Mouse (Mus musculus): ENCODE measurements around the gene Washc3. TPM values are rescaled to one million over a fixed set of nuclear protein-coding genes. Genes with fewer than 3 reads are reported as not detected.
A peak's percentile ranks its signal among the peaks of the same experiment; 100 is the strongest.

Gene Washc3
- total RNA-seq (2021), result 10 to 100 TPM; 21.0 to 24.3 TPM
- long read RNA-seq, transcript Washc3-201 (7 exons, 1,052 nt), result major isoform, 11 of 17 reads
- long read RNA-seq, transcript Washc3-203 (7 exons, 838 nt), result minor isoform, 5 of 17 reads
- long read RNA-seq, partial matches to known transcripts, result 0 of 17 reads
- long read RNA-seq, other reads (novel, unspliced or antisense), result 1 of 17 reads

- peak; percentile 90 to 96 for DNase-seq (ENCODE audit: low spot score in 2 of 2)
Measured at GRCm38 (mm10) chr10:88200951-88201638, at the start of gene Washc3. Gene Washc3, plus strand, starts transcription at chr10:88201093.

GRCm38 (mm10) chr10:88151658-88152057 lies 49.2 kb upstream of the Washc3 start:
- no peak for DNase-seq (ENCODE audit: low spot score in 2 of 2)

- DNase-seq (ENCODE audit: low spot score in 2 of 2), result no peak
Measured at GRCm38 (mm10) chr10:88162096-88162495, 38.8 kb upstream of the Washc3 start.

GRCm38 (mm10) chr10:88162676-88163075 lies 38.2 kb upstream of the Washc3 start:
- no peak for DNase-seq (ENCODE audit: low spot score in 2 of 2)

GRCm38 (mm10) chr10:88166158-88166557 lies 34.7 kb upstream of the Washc3 start:
- DNase-seq (ENCODE audit: low spot score in 2 of 2), result no peak

GRCm38 (mm10) chr10:88167438-88168077 lies 33.3 kb upstream of the Washc3 start:
- no peak for DNase-seq (ENCODE audit: low spot score in 2 of 2)

GRCm38 (mm10) chr10:88200541-88200940 lies 352 bp upstream of the Washc3 start:
- peak in 1 of 2 experiments; percentile 13 for DNase-seq (ENCODE audit: low spot score in 2 of 2)

GRCm38 (mm10) chr10:88201650-88202049 lies 757 bp downstream of the Washc3 start:
- no peak for DNase-seq (ENCODE audit: low spot score in 2 of 2)

GRCm38 (mm10) chr10:88202581-88202980 lies 1.7 kb downstream of the Washc3 start:
- no peak for DNase-seq (ENCODE audit: low spot score in 2 of 2)

- no peak for DNase-seq (ENCODE audit: low spot score in 2 of 2)
Measured at GRCm38 (mm10) chr10:88203236-88203635, 2.3 kb downstream of the Washc3 start.

GRCm38 (mm10) chr10:88212644-88213043 lies 11.8 kb downstream of the Washc3 start:
- peak in 1 of 2 experiments; percentile 41 for DNase-seq (ENCODE audit: low spot score in 2 of 2)

GRCm38 (mm10) chr10:88214800-88215514 lies 14.1 kb downstream of the Washc3 start:
- DNase-seq (ENCODE audit: low spot score in 2 of 2), result no peak

GRCm38 (mm10) chr10:88218161-88218560 lies 17.3 kb downstream of the Washc3 start:
- DNase-seq (ENCODE audit: low spot score in 2 of 2), result no peak

- no peak for DNase-seq (ENCODE audit: low spot score in 2 of 2)
Measured at GRCm38 (mm10) chr10:88221718-88222117, 20.8 kb downstream of the Washc3 start.

- peak in 1 of 2 experiments; percentile 14 for DNase-seq (ENCODE audit: low spot score in 2 of 2)
Measured at GRCm38 (mm10) chr10:88225421-88225820, 24.5 kb downstream of the Washc3 start.

GRCm38 (mm10) chr10:88227962-88228361 lies 27.1 kb downstream of the Washc3 start:
- DNase-seq (ENCODE audit: low spot score in 2 of 2), result no peak

- no peak for DNase-seq (ENCODE audit: low spot score in 2 of 2)
Measured at GRCm38 (mm10) chr10:88228521-88229017, 27.7 kb downstream of the Washc3 start.

- DNase-seq (ENCODE audit: low spot score in 2 of 2), result no peak
Measured at GRCm38 (mm10) chr10:88231671-88232070, 30.8 kb downstream of the Washc3 start.

GRCm38 (mm10) chr10:88232765-88233164 lies 31.9 kb downstream of the Washc3 start:
- no peak for DNase-seq (ENCODE audit: low spot score in 2 of 2)

- DNase-seq (ENCODE audit: low spot score in 2 of 2), result no peak
Measured at GRCm38 (mm10) chr10:88244681-88245080, 43.8 kb downstream of the Washc3 start.

- DNase-seq (ENCODE audit: low spot score in 2 of 2), result no peak
Measured at GRCm38 (mm10) chr10:88250300-88250699, 49.4 kb downstream of the Washc3 start.

All from layer of hippocampus, adult 18-20 months (tissue).